Mouse (Mus musculus): ENCODE data around the gene Cacna1s. TPM values are rescaled to one million over a fixed set of nuclear protein-coding genes. Genes with fewer than 3 reads are reported as not detected.

The Cacna1s gene
- 1 to 10 TPM; 1.3 to 1.8 TPM for total RNA-seq (2021)
- long read RNA-seq, experiment 1, full-length matches to known transcripts: 1 of 1 reads
- long read RNA-seq, experiment 1, partial matches to known transcripts: 0 of 1 reads
- long read RNA-seq, experiment 1, other reads (novel, unspliced or antisense): 0 of 1 reads
- long read RNA-seq, experiment 2, partial matches to known transcripts: 0 of 1 reads
- long read RNA-seq, experiment 2, other reads (novel, unspliced or antisense): 1 of 1 reads

DNA sequence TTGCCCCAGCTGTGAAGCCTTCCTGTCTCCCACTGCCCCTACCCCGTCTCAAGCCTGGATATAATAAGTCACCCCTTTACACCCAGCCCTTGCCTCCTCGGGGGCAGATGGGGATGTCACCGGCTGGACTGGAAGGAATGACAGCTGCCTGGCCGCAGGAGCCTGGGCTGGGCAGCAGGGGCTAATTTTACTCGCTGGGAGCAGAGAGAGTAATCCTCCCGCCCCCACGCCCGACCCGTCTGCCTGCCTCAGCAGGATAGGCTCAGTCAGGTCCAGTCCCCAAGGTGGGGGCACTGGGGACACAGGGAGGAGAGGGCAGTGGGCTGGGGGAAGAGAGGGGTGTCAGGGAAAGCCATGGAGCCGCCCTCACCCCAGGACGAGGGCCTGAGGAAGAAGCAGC lies at the start of gene Cacna1s:
Gene Cacna1s (plus strand): TSS at position 204 of the 400 bp plus-strand sequence.
- intact Hi-C loops (cut with DNase I): loop anchor here (5.0 kb wide), 1 partner anchor 80 kb away; the partner anchor contains the start of gene Kif21b
- TF ChIP-seq CTCF (IDR thresholded peaks at IDR 0.05): no peak
- H3K27ac ChIP-seq: peak within 1 kb of the TSS; percentile 63

DNA sequence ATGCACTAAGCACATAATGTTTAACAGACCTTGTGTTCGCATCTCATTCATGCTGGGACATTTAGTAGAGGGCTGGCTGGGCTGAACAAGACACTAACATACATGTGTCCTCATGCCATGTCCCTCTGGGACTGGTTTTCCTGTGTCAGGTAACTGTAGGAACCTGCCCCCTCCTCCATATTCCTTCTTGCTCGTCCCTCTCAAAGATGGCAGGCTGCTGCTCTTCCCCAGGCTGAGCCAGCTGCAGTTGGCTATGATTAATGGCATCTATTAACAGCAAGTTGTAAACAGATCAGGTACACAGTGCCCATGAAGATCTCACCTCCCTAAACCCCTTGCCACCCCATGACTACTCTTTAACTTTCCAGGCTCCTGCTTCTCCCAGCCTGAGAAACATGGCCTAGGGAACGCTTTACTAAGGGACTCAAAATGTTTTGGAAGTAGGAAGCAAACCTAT lies 46.2 kb upstream of the Cacna1s start, which contains the start of gene Igfn1:
Gene Igfn1 (minus strand): TSS at position 51 of the 457 bp plus-strand sequence.
- TF ChIP-seq CTCF (IDR thresholded peaks at IDR 0.05): no peak
- no peak within 1 kb of the TSS for H3K27ac ChIP-seq
- intact Hi-C loops (cut with DNase I): no loop called here
- no peak within 1 kb of the TSS for H3K4me3 ChIP-seq
- no peak for DNase-seq (ENCODE audit: extremely low spot score in 1 of 2, low spot score in 2 of 2)

More for the DNA sequence above, at the start of gene Cacna1s:
- DNase-seq (ENCODE audit: extremely low spot score in 1 of 2, low spot score in 2 of 2): no peak
- H3K4me3 ChIP-seq: no peak within 1 kb of the TSS

DNA sequence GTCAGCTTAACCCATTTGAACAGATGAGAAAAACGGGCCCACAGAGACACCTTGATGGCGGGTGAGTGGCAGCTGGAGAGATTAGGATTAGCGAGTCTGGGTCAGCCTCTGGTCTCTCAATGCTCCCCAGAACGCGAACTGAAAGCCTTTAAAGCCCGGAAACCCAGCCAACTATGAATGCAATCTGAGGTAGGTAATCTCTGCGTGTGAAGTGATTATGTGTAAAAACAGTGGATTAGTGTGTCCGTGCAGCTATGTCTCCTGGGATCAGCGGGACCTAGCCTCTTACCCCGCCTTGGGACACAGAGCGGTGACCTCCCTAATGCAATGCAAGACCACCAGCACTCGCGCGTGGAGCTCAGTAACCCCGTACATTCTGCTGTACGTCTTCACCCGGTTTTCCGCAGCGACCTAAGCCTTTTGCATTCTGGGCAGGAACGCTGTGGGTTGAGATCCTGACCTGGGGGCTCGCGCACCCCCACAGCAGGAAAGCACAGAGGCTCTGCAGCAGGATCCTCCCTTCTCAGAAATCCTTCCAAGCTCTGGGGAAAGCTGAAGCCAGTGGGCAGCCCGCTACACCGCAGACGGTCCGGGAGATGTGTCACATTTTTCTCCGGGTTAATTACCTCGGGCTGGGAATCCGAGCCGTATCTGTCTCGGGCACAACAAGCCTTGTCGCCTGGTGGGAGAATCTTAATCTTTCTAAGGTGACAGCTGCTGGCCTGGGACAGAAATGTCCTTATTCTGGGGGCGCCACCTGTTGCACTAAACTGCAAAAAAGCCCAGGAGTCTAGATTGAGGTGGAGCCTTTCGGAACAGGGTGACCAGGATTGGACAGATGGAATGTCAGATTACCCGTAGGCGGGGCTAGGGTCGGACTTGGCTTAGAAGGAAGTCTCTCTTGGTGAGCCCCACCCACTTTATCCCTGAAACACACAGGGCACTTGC lies 45.1 kb upstream of the Cacna1s start, which contains the start of gene Tmem9:
Gene Tmem9 (plus strand): TSS at position 940 of the 948 bp plus-strand sequence.
- DNase-seq (ENCODE audit: extremely low spot score in 1 of 2, low spot score in 2 of 2): peak; percentile 38 to 41
- TF ChIP-seq CTCF (IDR thresholded peaks at IDR 0.05): no peak
- H3K4me3 ChIP-seq: peak within 1 kb of the TSS; percentile 42
- intact Hi-C loops (cut with DNase I): no loop called here
- H3K27ac ChIP-seq: no peak within 1 kb of the TSS

DNA sequence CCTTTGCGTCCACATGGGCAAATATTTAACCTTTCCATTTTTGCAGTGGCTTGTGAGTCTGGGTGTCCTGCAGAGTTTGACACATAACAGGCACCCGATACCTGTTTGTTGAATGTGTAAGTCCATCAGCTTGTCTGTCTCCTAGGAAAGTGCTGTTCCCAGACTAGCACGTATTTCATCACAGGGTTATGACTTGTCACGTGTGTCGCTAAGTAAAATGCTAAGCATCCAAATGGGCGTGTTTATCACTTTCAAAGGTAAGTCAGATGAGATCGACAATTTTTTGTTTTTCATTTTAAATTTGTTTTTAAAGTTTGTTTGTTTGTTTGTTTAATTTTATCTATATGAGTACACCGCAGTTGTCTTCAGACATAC lies 44.4 kb upstream of the Cacna1s start:
- no peak for DNase-seq (ENCODE audit: extremely low spot score in 1 of 2, low spot score in 2 of 2)
- intact Hi-C loops (cut with DNase I): no loop called here
- Histone ChIP-seq H3K4me3 (peak overlapping the region; percentile 42), H3K27ac (no peak overlapping the region)
- no peak for TF ChIP-seq CTCF (IDR thresholded peaks at IDR 0.05)

DNA sequence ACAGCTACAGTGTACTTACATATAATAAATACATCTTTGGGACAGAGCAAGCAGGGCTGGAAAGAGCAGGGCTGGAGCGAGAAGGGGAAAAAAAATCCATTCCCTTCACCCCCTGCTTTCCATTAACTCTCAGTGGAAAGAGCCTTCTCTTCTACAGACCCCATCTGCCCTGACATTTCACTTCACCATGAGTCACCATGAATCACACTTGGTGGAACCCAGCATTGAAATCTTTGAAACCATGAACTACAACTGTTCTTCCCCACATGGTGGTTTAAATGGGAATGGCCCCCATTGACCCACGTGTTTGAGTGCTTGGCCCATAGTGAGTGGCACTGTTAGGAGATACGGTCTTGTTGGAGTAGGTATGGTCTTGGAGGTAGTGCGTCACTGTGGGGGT lies 42.3 kb upstream of the Cacna1s start:
- intact Hi-C loops (cut with DNase I): no loop called here
- H3K4me3 ChIP-seq: no peak overlapping the region
- H3K27ac ChIP-seq: no peak overlapping the region
- no peak for DNase-seq (ENCODE audit: extremely low spot score in 1 of 2, low spot score in 2 of 2)
- TF ChIP-seq CTCF (IDR thresholded peaks at IDR 0.05): no peak; the same call in 1 of the 2 replicates

DNA sequence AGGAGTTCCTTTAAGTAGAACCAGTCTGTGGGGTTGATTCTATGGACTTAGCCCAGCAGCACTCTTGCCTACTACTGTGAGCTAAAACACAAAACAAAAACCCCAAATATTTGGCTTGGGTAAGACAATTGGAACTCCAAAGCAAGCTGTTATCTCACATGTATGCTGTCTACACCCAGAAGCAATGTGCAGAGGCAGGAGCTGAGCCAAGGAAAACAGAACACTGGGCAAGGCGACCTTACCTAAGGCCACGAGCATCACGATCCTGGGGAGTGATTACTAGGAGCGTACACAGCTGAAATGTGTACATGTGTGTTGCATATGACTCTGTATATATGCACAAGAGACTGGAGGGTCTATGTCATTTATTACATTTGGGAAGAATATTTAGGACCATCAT lies 39.0 kb upstream of the Cacna1s start:
- H3K27ac ChIP-seq: no peak overlapping the region
- intact Hi-C loops (cut with DNase I): no loop called here
- TF ChIP-seq CTCF (IDR thresholded peaks at IDR 0.05): no peak
- DNase-seq (ENCODE audit: extremely low spot score in 1 of 2, low spot score in 2 of 2): no peak
- H3K4me3 ChIP-seq: no peak overlapping the region

DNA sequence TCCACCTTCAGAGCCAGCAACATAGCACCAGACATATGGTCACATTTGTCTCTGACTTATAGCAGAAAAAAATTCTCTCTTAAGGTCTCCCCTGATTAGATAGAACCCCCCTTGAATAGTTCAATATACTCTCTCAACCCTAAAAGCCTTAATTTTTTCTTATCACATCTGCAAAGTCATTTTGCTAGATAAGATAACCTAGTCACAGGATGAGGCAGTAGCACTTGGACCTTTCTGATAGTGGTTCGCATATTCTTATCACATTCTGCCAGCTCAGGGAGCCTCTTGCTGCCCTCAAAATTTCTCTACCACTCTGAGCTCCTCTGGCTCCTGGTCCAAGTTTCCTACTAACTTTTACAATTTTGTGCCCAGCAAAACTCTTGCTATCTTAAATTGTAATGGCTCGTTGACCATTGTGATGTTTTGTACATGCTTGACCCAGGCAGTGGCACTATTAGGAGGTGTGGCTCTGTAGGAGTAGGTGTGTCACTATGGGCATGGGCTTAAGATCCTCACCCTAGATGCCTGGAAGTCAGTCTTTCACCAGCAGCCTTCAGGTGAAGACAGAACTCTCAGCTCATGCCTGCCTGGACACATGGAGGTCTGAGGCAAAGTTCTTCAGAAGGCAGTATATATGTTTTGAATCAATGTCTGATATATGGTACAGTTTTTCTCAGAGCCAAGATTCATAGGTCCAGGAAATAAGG lies 37.6 kb upstream of the Cacna1s start:
- no peak for DNase-seq (ENCODE audit: extremely low spot score in 1 of 2, low spot score in 2 of 2)

DNA sequence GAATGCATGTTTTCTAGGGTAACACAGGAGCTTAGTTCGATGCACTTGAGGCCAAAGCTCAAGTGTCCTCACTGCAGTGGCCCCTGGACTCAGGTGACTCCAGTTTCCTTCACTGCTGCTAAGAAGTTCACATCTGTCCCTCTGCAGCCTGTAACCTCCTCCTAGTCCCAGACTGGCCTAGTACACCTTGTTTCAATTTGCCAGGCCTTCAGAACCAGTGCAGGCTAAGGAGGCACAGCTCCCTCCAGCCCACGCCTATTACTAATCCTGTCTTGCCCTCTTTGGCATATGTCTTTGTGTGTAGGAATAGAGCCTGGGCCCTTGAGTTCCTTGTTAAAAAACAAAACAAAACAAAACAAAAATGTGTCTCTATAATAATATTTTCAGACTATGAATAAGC lies 35.2 kb upstream of the Cacna1s start:
- intact Hi-C loops (cut with DNase I): no loop called here
- DNase-seq (ENCODE audit: extremely low spot score in 1 of 2, low spot score in 2 of 2): no peak
- Histone ChIP-seq H3K4me3 (peak overlapping the region; percentile 89), H3K27ac (peak overlapping the region; percentile 68)
- TF ChIP-seq CTCF (IDR thresholded peaks at IDR 0.05): no peak

More for the DNA sequence above, 37.6 kb upstream of the Cacna1s start:
- TF ChIP-seq CTCF (IDR thresholded peaks at IDR 0.05): no peak
- intact Hi-C loops (cut with DNase I): no loop called here
- H3K27ac ChIP-seq: no peak overlapping the region
- H3K4me3 ChIP-seq: no peak overlapping the region

DNA sequence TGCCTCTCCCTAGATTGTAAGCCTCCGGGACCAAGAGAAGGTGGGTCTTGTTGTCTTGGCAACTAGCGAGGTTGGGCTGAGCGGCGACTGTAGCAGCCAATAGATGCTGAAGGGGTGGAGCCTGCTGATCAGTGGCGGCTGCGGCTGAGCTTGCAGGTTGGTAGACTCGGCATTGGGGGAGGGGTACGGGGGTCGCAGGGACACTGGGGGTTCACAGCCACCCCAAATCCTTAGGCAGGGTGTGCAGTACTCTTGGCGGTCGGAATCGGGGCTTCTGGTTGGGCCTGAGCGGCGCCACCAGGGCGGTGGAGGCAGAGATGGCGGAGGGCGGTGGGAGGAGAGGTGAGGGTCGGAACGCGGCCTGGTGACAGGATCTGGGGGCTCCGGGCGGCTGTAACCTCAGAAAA lies 34.6 kb upstream of the Cacna1s start:
- TF ChIP-seq CTCF (IDR thresholded peaks at IDR 0.05): no peak; the same call in 1 of the 2 replicates
- intact Hi-C loops (cut with DNase I): loop anchor here (2.0 kb wide), 1 partner anchor 59 kb away; no protein-coding TSS in a partner anchor
- peak overlapping the region; percentile 88 for H3K27ac ChIP-seq
- H3K4me3 ChIP-seq: peak overlapping the region; percentile 89
- DNase-seq (ENCODE audit: extremely low spot score in 1 of 2, low spot score in 2 of 2): peak; percentile 90 to 91

DNA sequence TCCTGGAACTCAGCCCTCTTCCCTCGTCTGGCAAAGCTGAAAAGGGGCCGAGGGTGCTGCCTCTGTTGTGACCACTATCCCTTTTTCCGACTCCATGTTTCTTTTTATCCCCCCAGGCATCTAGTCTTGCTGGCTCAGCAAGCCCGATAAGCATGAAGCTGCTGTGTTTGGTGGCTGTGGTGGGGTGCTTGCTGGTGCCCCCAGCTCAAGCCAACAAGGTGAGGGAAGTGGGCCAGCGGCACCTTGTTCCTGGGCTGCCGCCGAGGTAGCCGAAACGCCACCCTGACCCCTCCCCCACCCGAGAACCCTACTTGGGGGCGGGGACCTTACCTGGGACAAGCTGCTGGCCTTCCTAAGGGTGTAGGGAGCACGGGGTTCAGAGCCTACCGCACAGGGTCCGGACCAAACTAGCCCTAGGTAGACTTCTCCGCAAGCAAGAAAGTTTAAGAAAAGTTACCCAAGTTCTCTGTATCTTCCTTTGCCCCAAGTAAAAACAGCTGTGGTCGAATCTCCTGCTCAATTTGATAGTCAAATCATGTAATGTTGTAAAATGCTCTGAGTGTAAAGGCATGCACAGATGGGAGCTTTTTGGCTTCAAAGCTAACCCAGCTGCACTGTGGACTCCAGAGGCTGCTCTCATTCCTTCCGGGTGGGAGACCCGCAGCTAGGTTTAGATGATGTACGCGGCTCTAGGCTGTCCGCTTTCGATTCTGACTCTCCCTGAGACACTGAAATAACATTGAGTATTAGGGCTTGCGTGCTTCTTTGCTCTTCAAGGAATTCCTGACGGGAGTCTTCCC lies 34.0 kb upstream of the Cacna1s start:
- no peak for TF ChIP-seq CTCF (IDR thresholded peaks at IDR 0.05)
- Histone ChIP-seq H3K4me3 (peak overlapping the region; percentile 89), H3K27ac (peak overlapping the region; percentile 88)
- intact Hi-C loops (cut with DNase I): loop anchor here (2.0 kb wide), 1 partner anchor 60 kb away; no protein-coding TSS in a partner anchor
- no peak for DNase-seq (ENCODE audit: extremely low spot score in 1 of 2, low spot score in 2 of 2)

DNA sequence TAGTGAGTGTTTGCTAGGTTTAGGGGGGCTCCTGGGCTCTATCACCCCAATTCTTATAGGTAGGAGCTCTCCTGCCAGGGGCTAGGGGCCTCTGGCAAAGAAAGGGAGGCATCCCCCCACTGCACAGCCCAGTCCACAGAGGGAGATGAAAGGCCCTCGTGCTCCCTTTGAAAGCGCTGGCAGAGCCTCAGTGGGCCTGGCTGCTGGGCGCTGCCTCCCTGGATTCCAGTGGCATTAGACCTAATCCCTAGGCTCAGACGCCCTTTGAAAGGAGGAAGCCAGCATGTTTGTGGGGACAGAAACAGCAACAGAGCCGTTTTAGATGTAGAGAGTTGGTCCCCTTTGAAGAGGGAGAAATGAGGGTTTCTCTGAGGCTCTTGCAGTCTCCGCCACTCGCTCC lies 22.3 kb upstream of the Cacna1s start:
- no peak for TF ChIP-seq CTCF (IDR thresholded peaks at IDR 0.05)
- DNase-seq (ENCODE audit: extremely low spot score in 1 of 2, low spot score in 2 of 2): no peak
- intact Hi-C loops (cut with DNase I): no loop called here
- Histone ChIP-seq H3K27ac (no peak overlapping the region), H3K4me3 (no peak overlapping the region)

All from left cerebral cortex, adult 2 months (tissue).